Mouse (Mus musculus) lung, embryonic 14.5 days (tissue): Measurements from ENCODE around the gene Ak8. TPM values are rescaled to one million over a fixed set of nuclear protein-coding genes. Genes with fewer than 3 reads are reported as not detected.
A peak's percentile ranks its signal among the peaks of the same experiment; 100 is the strongest.

Experiments
- ATAC-seq: fragments of 200-750 bp; cut with Nextera tagmentation; 2 replicates; pipeline ENCODE4 v1.8.0; 2017; ENCODE audit warnings: mild to moderate bottlenecking, moderate TSS enrichment, moderate library complexity; ENCODE audit not compliant: insufficient read depth
- DNase-seq: peaks from one replicate; pipeline ENCODE4 v3.0.0-alpha.2; 2015
- H3K27ac ChIP-seq: fragments of 300-500 bp; sonication (generic); 2 replicates; pipeline ENCODE4 v1.5.1; 2014; ENCODE audit warnings: low read depth, mild to moderate bottlenecking, moderate library complexity
- H3K27me3 ChIP-seq: fragments of 300-500 bp; sonication (generic); 2 replicates; pipeline ENCODE4 v1.6.1; 2014; ENCODE audit warnings: low read length, control low read depth; ENCODE audit not compliant: insufficient read depth
- H3K36me3 ChIP-seq: fragments of 300-500 bp; sonication (generic); 2 replicates; pipeline ENCODE4 v1.6.1; 2014; ENCODE audit warnings: control low read depth; ENCODE audit not compliant: insufficient read depth
- H3K4me1 ChIP-seq: fragments of 300-500 bp; sonication (generic); 2 replicates; pipeline ENCODE4 v1.6.1; 2014; ENCODE audit warnings: antibody characterized with exemption, control low read depth; ENCODE audit not compliant: insufficient read depth
- H3K4me2 ChIP-seq: fragments of 300-500 bp; sonication (generic); 2 replicates; pipeline ENCODE4 v1.6.1; 2014; ENCODE audit warnings: mild to moderate bottlenecking
- H3K4me3 ChIP-seq: fragments of 300-500 bp; sonication (generic); 2 replicates; pipeline ENCODE4 v1.5.1; 2014; ENCODE audit warnings: low read depth, low read length
- H3K9ac ChIP-seq: fragments of 300-500 bp; sonication (generic); 2 replicates; pipeline ENCODE4 v1.6.1; 2014
- H3K9me3 ChIP-seq: fragments of 300-500 bp; sonication (generic); 2 replicates; pipeline ENCODE4 v1.6.1; 2016; ENCODE audit warnings: low read depth, low read length, control low read depth
- CTCF ChIP-seq: IDR thresholded peaks from 2 replicates; pipeline ENCODE4 v1.5.1; 2016; ENCODE audit warnings: antibody characterized with exemption, low read depth
- WGBS: fragments of 180-500 bp; shearing (Covaris S2); extraction: QIAGEN DNeasy Blood & Tissue Kit; methylation state at CpG from one replicate; pipeline ENCODE4 v1.1.7; 2014; 5-methylcytosine and 5-hydroxymethylcytosine counted together
- polyA plus RNA-seq: library from polyadenylated mRNA; unstranded; fragments of >200 nt; fragmentation: Nextera tagmentation; extraction: Ambion mirVana; gene quantifications from 2 replicates; pipeline ENCODE4 v1.2.1, GENCODE M21; 2014

The Ak8 gene
- polyA plus RNA-seq, 1 experiment from 2014 or later, result 0.61 TPM

GRCm38 (mm10) chr2:28671438-28671837 is 28.5 kb upstream of the Ak8 start:
- H3K9me3 ChIP-seq, result no peaks in the 10 kb centered on the region
- peaks cover 80% of the 10 kb centered on the region for H3K36me3 ChIP-seq
- ATAC-seq, result no peak
- no peak overlapping the region for H3K9ac ChIP-seq
- H3K4me2 ChIP-seq, result no peak overlapping the region
- 73% methylated on average over 2 of the region's 2 CpGs for WGBS
- DNase-seq, result no peak
- H3K27me3 ChIP-seq, result no peaks in the 10 kb centered on the region
- no peak overlapping the region for H3K27ac ChIP-seq
- no peak overlapping the region for H3K4me3 ChIP-seq
- H3K4me1 ChIP-seq, result no peaks in the 10 kb centered on the region
- TF ChIP-seq CTCF, result no peak

GRCm38 (mm10) chr2:28676005-28676404 is 24.0 kb upstream of the Ak8 start:
- H3K27me3 ChIP-seq, result no peaks in the 10 kb centered on the region
- ATAC-seq (no peak), DNase-seq (no peak)
- peaks cover 89% of the 10 kb centered on the region for H3K36me3 ChIP-seq
- no peaks in the 10 kb centered on the region for H3K9me3 ChIP-seq
- no peak overlapping the region for H3K9ac ChIP-seq
- H3K27ac ChIP-seq, result no peak overlapping the region
- TF ChIP-seq CTCF, result no peak
- WGBS, result 95% methylated on average over 8 of the region's 8 CpGs
- H3K4me1 ChIP-seq, result no peaks in the 10 kb centered on the region
- no peak overlapping the region for H3K4me3 ChIP-seq
- H3K4me2 ChIP-seq, result no peak overlapping the region

- H3K27me3 ChIP-seq, result no peaks in the 10 kb centered on the region
- H3K36me3 ChIP-seq, result peaks cover 86% of the 10 kb centered on the region
- H3K27ac ChIP-seq, result no peak overlapping the region
- ATAC-seq (no peak), DNase-seq (peak; percentile 76)
- WGBS, result 28% methylated on average over 4 of the region's 4 CpGs
- H3K9ac ChIP-seq, result no peak overlapping the region
- H3K4me1 ChIP-seq, result no peaks in the 10 kb centered on the region
- TF ChIP-seq CTCF, result peak; percentile 66
- H3K4me2 ChIP-seq, result no peak overlapping the region
- no peaks in the 10 kb centered on the region for H3K9me3 ChIP-seq
- H3K4me3 ChIP-seq, result no peak overlapping the region
These were observed 19.3 kb upstream of the Ak8 start for GRCm38 (mm10) chr2:28680710-28681109.

GRCm38 (mm10) chr2:28681718-28682117 is 18.2 kb upstream of the Ak8 start:
- Histone ChIP-seq H3K9me3 (no peaks in the 10 kb centered on the region), H3K27me3 (no peaks in the 10 kb centered on the region), H3K36me3 (peaks cover 86% of the 10 kb centered on the region), H3K4me3 (no peak overlapping the region), H3K4me2 (no peak overlapping the region), H3K9ac (no peak overlapping the region), H3K27ac (no peak overlapping the region), H3K4me1 (no peaks in the 10 kb centered on the region)
- WGBS, result 76% methylated on average over 4 of the region's 4 CpGs
- TF ChIP-seq CTCF, result no peak
- DNase-seq (peak; percentile 49), ATAC-seq (no peak)

GRCm38 (mm10) chr2:28685895-28686294 is 14.1 kb upstream of the Ak8 start:
- Histone ChIP-seq H3K27me3 (no peaks in the 10 kb centered on the region), H3K4me2 (no peak overlapping the region), H3K4me3 (no peak overlapping the region), H3K4me1 (no peaks in the 10 kb centered on the region), H3K27ac (no peak overlapping the region), H3K9ac (no peak overlapping the region), H3K9me3 (no peaks in the 10 kb centered on the region), H3K36me3 (peaks cover 67% of the 10 kb centered on the region)
- 86% methylated on average over 7 of the region's 7 CpGs for WGBS
- DNase-seq (no peak), ATAC-seq (no peak)
- TF ChIP-seq CTCF, result no peak

GRCm38 (mm10) chr2:28688431-28688830 is 11.5 kb upstream of the Ak8 start:
- ATAC-seq, result peak; percentile 41; the same call in 1 of the 2 replicates
- H3K27ac ChIP-seq, result no peak overlapping the region

GRCm38 (mm10) chr2:28692692-28693091 is 7.3 kb upstream of the Ak8 start:
- 71% methylated on average over 9 of the region's 9 CpGs for WGBS
- no peak for ATAC-seq

More at GRCm38 (mm10) chr2:28688431-28688830, 11.5 kb upstream of the Ak8 start:
- H3K36me3 ChIP-seq, result peaks cover 43% of the 10 kb centered on the region
- H3K27me3 ChIP-seq, result no peaks in the 10 kb centered on the region
- peak; percentile 81 for TF ChIP-seq CTCF
- 45% methylated on average over 3 of the region's 3 CpGs for WGBS
- no peak overlapping the region for H3K4me2 ChIP-seq
- H3K4me3 ChIP-seq, result no peak overlapping the region
- no peaks in the 10 kb centered on the region for H3K9me3 ChIP-seq
- peak; percentile 74 for DNase-seq
- no peaks in the 10 kb centered on the region for H3K4me1 ChIP-seq
- H3K9ac ChIP-seq, result no peak overlapping the region

GRCm38 (mm10) chr2:28698566-28698965 is 1.4 kb upstream of the Ak8 start:
- DNase-seq (no peak), ATAC-seq (no peak)
- H3K27ac ChIP-seq, result no peak overlapping the region
- 69% methylated on average over 5 of the region's 5 CpGs for WGBS
- H3K9ac ChIP-seq, result no peak overlapping the region
- TF ChIP-seq CTCF, result no peak
- no peaks in the 10 kb centered on the region for H3K27me3 ChIP-seq
- H3K9me3 ChIP-seq, result no peaks in the 10 kb centered on the region
- no peaks in the 10 kb centered on the region for H3K36me3 ChIP-seq
- no peak overlapping the region for H3K4me3 ChIP-seq
- H3K4me2 ChIP-seq, result no peak overlapping the region
- peaks cover 6% of the 10 kb centered on the region; the same call in 1 of the 2 replicates for H3K4me1 ChIP-seq

More at GRCm38 (mm10) chr2:28692692-28693091, 7.3 kb upstream of the Ak8 start:
- no peak for DNase-seq
- no peak overlapping the region for H3K27ac ChIP-seq
- H3K4me2 ChIP-seq, result no peak overlapping the region
- H3K36me3 ChIP-seq, result peaks cover 7% of the 10 kb centered on the region; the same call in 1 of the 2 replicates
- no peaks in the 10 kb centered on the region for H3K9me3 ChIP-seq
- H3K4me1 ChIP-seq, result no peaks in the 10 kb centered on the region
- H3K4me3 ChIP-seq, result no peak overlapping the region
- TF ChIP-seq CTCF, result no peak
- no peak overlapping the region for H3K9ac ChIP-seq
- no peaks in the 10 kb centered on the region for H3K27me3 ChIP-seq
